Mouse (Mus musculus): Measurements from ENCODE around the gene Cad. TPM values are rescaled to one million over a fixed set of nuclear protein-coding genes. Genes with fewer than 3 reads are reported as not detected.

The Cad gene
- polyA plus RNA-seq, 1 experiment from 2014 or later, result 10.4 TPM

DNA sequence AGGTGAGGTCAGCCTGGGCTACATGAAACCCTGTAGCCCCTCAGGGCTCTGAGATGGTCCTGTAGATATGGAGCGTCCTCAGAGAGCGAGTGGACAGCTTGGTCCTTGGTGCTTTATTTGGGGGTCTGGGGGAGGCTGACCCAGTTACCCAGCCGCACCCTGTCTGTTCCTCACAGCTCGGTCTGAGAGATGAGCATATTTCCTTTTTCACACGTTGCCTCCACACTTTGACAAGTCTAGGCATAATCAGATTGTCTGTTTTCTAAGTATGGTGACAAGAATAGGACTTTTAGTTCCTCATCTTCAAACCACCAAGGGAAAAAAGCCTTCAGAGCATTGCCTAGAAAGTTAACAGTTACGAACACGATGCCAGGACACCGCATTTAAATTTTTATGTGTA lies 66.5 kb downstream of the Cad start:
- H3K4me2 ChIP-seq (ENCODE audit: low read depth, low read length), result no peak overlapping the region

DNA sequence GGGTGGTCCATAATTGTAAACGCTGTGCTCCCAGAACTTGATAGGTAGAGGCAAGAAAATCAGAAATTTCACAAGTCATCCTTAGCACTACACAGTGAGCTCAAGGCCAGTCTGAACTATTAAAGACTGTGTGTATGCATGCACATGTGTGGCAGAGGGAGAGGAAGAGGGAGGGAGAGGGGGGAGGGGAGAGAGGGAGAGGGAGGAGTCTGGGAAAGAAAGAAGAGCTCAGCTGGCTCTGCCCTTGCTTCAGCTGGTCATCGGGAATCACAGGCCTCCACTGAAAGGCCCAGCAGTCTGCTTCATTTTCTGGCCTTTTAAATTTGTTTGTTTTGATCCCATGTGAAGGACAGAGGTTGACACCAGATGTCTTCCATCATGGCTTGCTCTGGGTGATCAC lies 68.9 kb downstream of the Cad start:
- WGBS, result 29% methylated on average over 2 of the region's 2 CpGs
- Histone ChIP-seq H3K4me3 (ENCODE audit: low read depth, low read length) (no peak overlapping the region), H3K36me3 (ENCODE audit: control insufficient read depth, insufficient read depth, low read length) (no peaks in the 10 kb centered on the region), H3K27me3 (ENCODE audit: control insufficient read depth, insufficient read depth, low read length) (no peaks in the 10 kb centered on the region), H3K27ac (ENCODE audit: low read depth, low read length) (no peak overlapping the region), H3K9me3 (ENCODE audit: control insufficient read depth, low read length) (no peaks in the 10 kb centered on the region), H3K4me2 (ENCODE audit: low read depth, low read length) (no peak overlapping the region), H3K4me1 (ENCODE audit: control insufficient read depth, insufficient read depth, low read length) (no peaks in the 10 kb centered on the region), H3K9ac (replicated peaks; ENCODE audit: low read depth, low read length) (no peak overlapping the region)
- ATAC-seq (ENCODE audit: low read depth), result no peak

More for the DNA sequence above, 66.5 kb downstream of the Cad start:
- no peaks in the 10 kb centered on the region for H3K9me3 ChIP-seq (ENCODE audit: control insufficient read depth, low read length)
- no peaks in the 10 kb centered on the region for H3K27me3 ChIP-seq (ENCODE audit: control insufficient read depth, insufficient read depth, low read length)
- 88% methylated on average over 8 of the region's 8 CpGs for WGBS
- no peak overlapping the region for H3K4me3 ChIP-seq (ENCODE audit: low read depth, low read length)
- ATAC-seq (ENCODE audit: low read depth), result no peak
- H3K36me3 ChIP-seq (ENCODE audit: control insufficient read depth, insufficient read depth, low read length), result no peaks in the 10 kb centered on the region
- H3K4me1 ChIP-seq (ENCODE audit: control insufficient read depth, insufficient read depth, low read length), result no peaks in the 10 kb centered on the region
- H3K9ac ChIP-seq (replicated peaks; ENCODE audit: low read depth, low read length), result no peak overlapping the region
- no peak overlapping the region for H3K27ac ChIP-seq (ENCODE audit: low read depth, low read length)

DNA sequence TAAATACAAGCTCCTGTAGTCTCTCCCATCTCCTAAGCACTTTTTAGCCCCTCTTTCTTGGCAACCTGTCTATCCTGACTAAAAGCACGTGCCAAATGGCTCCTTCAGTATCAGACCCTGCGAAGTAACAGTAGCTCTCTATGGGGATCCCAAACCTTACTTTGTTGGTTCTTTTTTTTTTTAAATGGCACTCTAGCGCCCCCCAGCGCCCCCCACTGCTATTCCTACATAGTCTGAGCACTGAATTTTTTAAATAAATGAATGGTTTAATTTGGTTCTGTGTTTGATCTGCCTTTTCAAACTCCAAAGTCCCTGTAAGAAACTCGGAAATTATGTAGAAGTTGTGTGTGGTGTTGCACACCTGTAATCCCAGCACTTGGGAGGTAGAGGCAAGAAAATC lies 71.5 kb downstream of the Cad start:
- Histone ChIP-seq H3K27ac (ENCODE audit: low read depth, low read length) (no peak overlapping the region), H3K4me3 (ENCODE audit: low read depth, low read length) (no peak overlapping the region), H3K9ac (replicated peaks; ENCODE audit: low read depth, low read length) (no peak overlapping the region), H3K27me3 (ENCODE audit: control insufficient read depth, insufficient read depth, low read length) (no peaks in the 10 kb centered on the region), H3K9me3 (ENCODE audit: control insufficient read depth, low read length) (no peaks in the 10 kb centered on the region), H3K4me2 (ENCODE audit: low read depth, low read length) (no peak overlapping the region), H3K4me1 (ENCODE audit: control insufficient read depth, insufficient read depth, low read length) (no peaks in the 10 kb centered on the region), H3K36me3 (ENCODE audit: control insufficient read depth, insufficient read depth, low read length) (no peaks in the 10 kb centered on the region)
- WGBS, result 38% methylated on average over 5 of the region's 5 CpGs
- no peak for ATAC-seq (ENCODE audit: low read depth)

Other genes with a start within 250 kb of the Cad start
- 129 and 140 TPM in 2 replicates for gene Mapre3, start 240.1 kb upstream of the Cad start, polyA plus RNA-seq (2014; fragmentation: Nextera tagmentation; extraction: Ambion mirVana)
- gene Tmem214, start 186.8 kb upstream of the Cad start, polyA plus RNA-seq (2014; fragmentation: Nextera tagmentation; extraction: Ambion mirVana), result 48.6 and 53.7 TPM in 2 replicates
- 27.7 and 29.2 TPM in 2 replicates for gene Agbl5, start 166.1 kb upstream of the Cad start, polyA plus RNA-seq (2014; fragmentation: Nextera tagmentation; extraction: Ambion mirVana)
- 234 TPM in 2 replicates for gene Ost4, start 147.0 kb upstream of the Cad start, polyA plus RNA-seq (2014; fragmentation: Nextera tagmentation; extraction: Ambion mirVana)
- gene Emilin1, start 141.4 kb upstream of the Cad start, polyA plus RNA-seq (2014; fragmentation: Nextera tagmentation; extraction: Ambion mirVana), result 3.5 and 22.9 TPM in 2 replicates
- gene Khk, start 133.3 kb upstream of the Cad start, polyA plus RNA-seq (2014; fragmentation: Nextera tagmentation; extraction: Ambion mirVana), result 8.3 and 10.4 TPM in 2 replicates
- gene Cgref1, start 109.2 kb upstream of the Cad start, polyA plus RNA-seq (2014; fragmentation: Nextera tagmentation; extraction: Ambion mirVana), result 60.9 and 76.4 TPM in 2 replicates
- gene Preb, start 94.4 kb upstream of the Cad start, polyA plus RNA-seq (2014; fragmentation: Nextera tagmentation; extraction: Ambion mirVana), result 72.4 and 80.0 TPM in 2 replicates
- not detected in 2 replicates for gene Tcf23, start 86.1 kb upstream of the Cad start, polyA plus RNA-seq (2014; fragmentation: Nextera tagmentation; extraction: Ambion mirVana)
- 186 and 189 TPM in 2 replicates for gene Atraid, start 6.5 kb upstream of the Cad start, polyA plus RNA-seq (2014; fragmentation: Nextera tagmentation; extraction: Ambion mirVana)
- 15.1 and 15.6 TPM in 2 replicates for gene Slc5a6, start 5.9 kb upstream of the Cad start, polyA plus RNA-seq (2014; fragmentation: Nextera tagmentation; extraction: Ambion mirVana)
- not detected in 2 replicates for gene Dnajc5g, start 51.5 kb downstream of the Cad start, polyA plus RNA-seq (2014; fragmentation: Nextera tagmentation; extraction: Ambion mirVana)
- gene Slc30a3, start 53.5 kb downstream of the Cad start, polyA plus RNA-seq (2014; fragmentation: Nextera tagmentation; extraction: Ambion mirVana), result 39.8 and 48.3 TPM in 2 replicates
- gene Trim54, start 61.9 kb downstream of the Cad start, polyA plus RNA-seq (2014; fragmentation: Nextera tagmentation; extraction: Ambion mirVana), result not detected in 2 replicates
- not detected in 2 replicates for gene Ucn, start 84.0 kb downstream of the Cad start, polyA plus RNA-seq (2014; fragmentation: Nextera tagmentation; extraction: Ambion mirVana)
- gene Mpv17, start 99.5 kb downstream of the Cad start, polyA plus RNA-seq (2014; fragmentation: Nextera tagmentation; extraction: Ambion mirVana), result 58.3 and 58.4 TPM in 2 replicates
- 2.3 and 2.5 TPM in 2 replicates for gene Gm29609, start 125.1 kb downstream of the Cad start, polyA plus RNA-seq (2014; fragmentation: Nextera tagmentation; extraction: Ambion mirVana)
- 55.5 and 60.3 TPM in 2 replicates for gene Gtf3c2, start 125.4 kb downstream of the Cad start, polyA plus RNA-seq (2014; fragmentation: Nextera tagmentation; extraction: Ambion mirVana)
- 102 and 111 TPM in 2 replicates for gene Snx17, start 138.4 kb downstream of the Cad start, polyA plus RNA-seq (2014; fragmentation: Nextera tagmentation; extraction: Ambion mirVana)
- 78.6 and 79.0 TPM in 2 replicates for gene Eif2b4, start 138.7 kb downstream of the Cad start, polyA plus RNA-seq (2014; fragmentation: Nextera tagmentation; extraction: Ambion mirVana)
- 7.4 and 9.3 TPM in 2 replicates for gene Zfp513, start 147.5 kb downstream of the Cad start, polyA plus RNA-seq (2014; fragmentation: Nextera tagmentation; extraction: Ambion mirVana)
- gene Ppm1g, start 165.9 kb downstream of the Cad start, polyA plus RNA-seq (2014; fragmentation: Nextera tagmentation; extraction: Ambion mirVana), result 155 and 159 TPM in 2 replicates
- gene Nrbp1, start 186.1 kb downstream of the Cad start, polyA plus RNA-seq (2014; fragmentation: Nextera tagmentation; extraction: Ambion mirVana), result 157 and 161 TPM in 2 replicates
- gene Gm9970, start 186.5 kb downstream of the Cad start, polyA plus RNA-seq (2014; fragmentation: Nextera tagmentation; extraction: Ambion mirVana), result 0.54 and 1.4 TPM in 2 replicates
- gene Krtcap3, start 196.9 kb downstream of the Cad start, polyA plus RNA-seq (2014; fragmentation: Nextera tagmentation; extraction: Ambion mirVana), result 2.7 and 3.2 TPM in 2 replicates
- gene Ift172, start 236.3 kb downstream of the Cad start, polyA plus RNA-seq (2014; fragmentation: Nextera tagmentation; extraction: Ambion mirVana), result 32.6 and 45.4 TPM in 2 replicates
- 106 and 113 TPM in 2 replicates for gene Fndc4, start 241.3 kb downstream of the Cad start, polyA plus RNA-seq (2014; fragmentation: Nextera tagmentation; extraction: Ambion mirVana)
- 0.21 and 0.61 TPM in 2 replicates for gene Gckr, start 242.7 kb downstream of the Cad start, polyA plus RNA-seq (2014; fragmentation: Nextera tagmentation; extraction: Ambion mirVana)